Mouse (Mus musculus) gastrocnemius, postnatal 14 days (tissue): ENCODE data around the gene Cyp4f40. TPM values are rescaled to one million over a fixed set of nuclear protein-coding genes. Genes with fewer than 3 reads are reported as not detected.
"Not testable (repeated sequence)": the region's sequence is repeated elsewhere in the genome, so short reads cannot be mapped to it uniquely, and the experiment has no call there.

Experiments used
- DNase-seq: peaks from one replicate; pipeline ENCODE4 v3.0.0; 2021; ENCODE audit warnings: mixed read lengths
- intact Hi-C: fragments of 180-260 bp; cut with DNase I; formaldehyde crosslinking; loops from one replicate; pipeline ENCODE4 v1.15.1; 2025; ENCODE audit warnings: low total_unique reads
- long read RNA-seq, 2 experiments: library from polyadenylated mRNA; stranded (forward); transcript quantifications; one replicate each; pipeline ENCODE4 v2.0.0; 2021
- total RNA-seq, 2 experiments: library from RNA; stranded (reverse); gene quantifications; 2 replicates each; pipeline ENCODE4 v1.2.3; 2021

Gene Cyp4f40
- total RNA-seq: not detected
- long read RNA-seq, experiment 1: 0 reads
- long read RNA-seq, experiment 2: 0 reads

DNA sequence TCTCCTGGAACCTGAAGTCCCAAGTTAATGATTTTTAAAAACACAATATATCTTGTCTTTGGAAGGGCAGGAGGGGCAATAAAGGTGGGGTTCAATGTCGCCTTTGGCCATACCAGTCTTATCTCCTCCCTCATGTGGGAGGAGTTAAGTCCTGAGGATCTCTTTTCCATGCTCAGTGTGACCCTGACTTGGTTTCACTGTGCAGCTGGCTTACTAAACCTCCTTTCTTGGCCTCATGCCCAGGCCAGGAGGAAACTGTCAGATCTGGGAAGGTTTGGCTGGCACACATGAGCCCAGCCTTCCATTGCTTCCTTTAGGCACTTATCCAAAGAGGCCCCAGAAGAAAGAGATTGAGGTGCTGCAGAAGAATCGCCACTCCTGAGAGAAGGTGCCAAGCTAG lies at the start of gene Cyp4f40:
Cyp4f40 (plus strand) TSS at position 189 of the 400 bp plus-strand sequence.
- DNase-seq: no peak
- intact Hi-C loops: no loop called here

DNA sequence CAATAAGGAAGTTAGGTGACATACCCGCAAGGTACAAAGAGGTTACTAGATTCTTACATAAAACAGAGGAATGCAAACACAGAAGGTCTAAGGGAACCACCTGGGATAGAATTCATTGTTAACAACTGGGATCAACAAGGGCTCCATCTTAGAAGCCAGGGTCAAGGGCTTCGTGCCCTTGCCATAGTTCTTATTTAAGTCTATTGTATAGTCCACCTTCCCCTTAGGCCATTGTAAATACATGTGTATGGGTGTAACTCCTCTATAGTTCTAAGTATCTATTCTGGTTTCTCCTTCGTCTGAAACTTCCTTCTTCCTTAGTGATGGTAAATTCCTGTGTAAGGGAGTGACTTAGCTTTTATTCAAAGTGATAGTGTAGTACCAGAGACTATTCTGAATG lies 48.5 kb upstream of the Cyp4f40 start:
- DNase-seq, intact Hi-C loops: not testable (repeated sequence)

DNA sequence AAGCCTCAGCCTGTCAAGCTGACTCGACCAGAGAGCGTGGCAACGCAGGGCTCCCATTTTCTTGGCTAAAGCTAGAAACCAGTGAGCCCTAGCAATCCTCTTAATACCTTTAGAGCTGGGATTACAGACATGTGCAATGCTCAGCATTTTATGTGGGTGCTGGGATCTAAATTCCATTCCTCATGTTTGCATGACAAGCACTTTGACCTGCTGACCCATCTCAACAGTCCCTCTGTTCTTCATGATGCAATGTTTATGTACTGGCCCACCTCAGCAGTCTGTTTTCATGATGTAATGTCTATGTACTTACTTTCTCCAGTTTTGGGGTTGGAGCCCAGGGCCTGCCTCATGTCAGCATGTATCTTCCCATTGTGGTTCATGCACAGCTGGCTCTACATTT lies 47.8 kb upstream of the Cyp4f40 start:
- intact Hi-C loops: no loop called here
- no peak for DNase-seq

DNA sequence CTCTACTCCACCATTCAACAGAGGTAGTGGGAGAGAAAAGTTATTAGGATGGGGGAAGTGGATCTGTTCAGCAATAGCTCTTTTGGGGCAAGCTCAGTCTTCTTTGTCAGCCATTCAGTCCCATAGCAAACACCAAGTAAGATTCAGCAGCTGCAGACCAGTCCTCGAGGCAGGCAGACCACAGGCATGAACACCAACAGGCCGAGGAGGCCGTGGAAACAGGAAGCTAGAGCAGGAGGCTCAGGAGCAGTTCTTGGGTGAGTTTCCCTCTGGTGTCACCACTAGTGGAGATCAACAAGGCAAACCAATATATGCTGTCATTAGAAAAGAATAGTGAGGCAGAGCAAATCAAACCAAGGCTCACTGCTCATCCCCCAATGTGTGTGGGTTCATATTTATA lies 46.3 kb upstream of the Cyp4f40 start:
- intact Hi-C loops: no loop called here

DNA sequence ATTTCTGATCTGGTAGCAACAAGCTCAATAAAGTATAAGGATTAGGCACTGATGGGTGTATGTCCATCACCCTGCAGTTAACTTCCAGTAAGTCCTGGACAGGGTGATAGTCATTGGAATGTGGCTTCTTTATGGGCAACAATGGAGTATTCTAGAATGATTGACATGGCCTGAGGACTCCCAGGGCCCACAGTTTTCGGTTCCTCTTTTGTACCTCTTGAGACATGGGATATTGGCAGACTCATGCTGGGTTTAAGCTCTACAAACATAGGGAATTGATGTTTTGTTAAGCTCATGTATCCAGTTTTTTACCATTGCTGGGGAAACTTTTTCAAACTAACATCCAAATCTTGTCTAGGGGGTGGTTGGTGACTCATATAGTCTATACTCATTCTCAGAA lies 41.4 kb upstream of the Cyp4f40 start:
- intact Hi-C loops: no loop called here
- no peak for DNase-seq

More for the DNA sequence above, 46.3 kb upstream of the Cyp4f40 start:
- DNase-seq: no peak

DNA sequence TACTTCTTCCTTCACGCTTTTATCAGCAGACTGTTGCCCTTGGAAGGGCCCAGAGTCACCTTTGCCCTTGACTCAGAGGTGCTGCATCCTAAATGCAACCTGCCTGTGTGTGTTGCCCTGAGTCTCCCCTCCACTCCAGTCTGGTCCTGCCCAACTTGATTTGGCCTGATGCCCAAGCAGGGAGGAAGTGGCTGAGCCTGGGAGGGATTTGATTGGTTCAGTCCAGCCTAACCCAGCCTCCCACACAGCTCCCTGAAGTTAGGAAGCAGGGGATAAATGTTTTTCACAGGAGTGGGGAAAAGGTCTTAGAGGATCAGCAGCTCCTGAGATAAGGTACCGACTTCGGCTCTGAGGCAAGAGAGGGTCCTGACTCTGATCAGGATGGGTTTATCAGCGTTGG lies 37.7 kb upstream of the Cyp4f40 start, which contains the start of gene Cyp4f37:
Cyp4f37 (plus strand) TSS at position 292 of the 400 bp plus-strand sequence.
- intact Hi-C loops, DNase-seq: not testable (repeated sequence)

DNA sequence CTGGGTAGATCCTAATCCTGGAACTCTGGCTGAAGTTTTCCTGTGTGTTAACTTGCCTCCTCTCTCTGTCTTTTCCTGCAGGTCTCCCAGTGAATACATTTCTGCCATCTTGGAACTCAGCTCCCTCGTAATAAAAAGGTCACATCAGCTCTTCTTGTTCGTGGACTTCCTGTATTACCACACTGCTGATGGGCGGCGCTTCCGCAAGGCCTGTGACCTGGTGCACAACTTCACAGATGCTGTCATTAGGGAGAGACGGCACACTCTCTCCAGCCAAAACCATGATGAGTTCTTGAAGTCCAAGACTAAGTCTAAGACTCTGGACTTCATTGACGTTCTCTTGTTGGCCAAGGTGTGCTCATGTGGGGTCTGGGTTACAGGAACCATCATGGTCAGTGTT lies 29.0 kb upstream of the Cyp4f40 start:
- DNase-seq, intact Hi-C loops: not testable (repeated sequence)

DNA sequence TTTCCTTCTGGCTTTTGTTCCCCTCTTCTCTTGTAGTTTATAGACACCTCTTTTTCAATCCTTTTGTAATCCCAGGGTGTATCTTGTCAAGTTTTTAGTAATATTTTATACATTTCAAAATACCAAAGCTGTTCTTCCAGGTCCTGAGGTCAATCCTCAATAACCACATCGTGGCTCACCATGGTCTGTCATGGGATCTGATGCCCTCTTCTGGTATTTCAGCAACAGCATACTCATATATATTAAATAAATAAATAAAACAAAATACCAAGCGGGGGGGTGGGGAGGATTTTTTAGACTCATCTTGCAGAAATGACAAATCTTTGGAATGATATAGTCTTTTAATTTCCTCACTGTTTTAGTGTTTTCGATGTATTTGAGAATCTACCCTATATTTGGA lies 26.8 kb upstream of the Cyp4f40 start:
- DNase-seq: no peak
- intact Hi-C loops: no loop called here

DNA sequence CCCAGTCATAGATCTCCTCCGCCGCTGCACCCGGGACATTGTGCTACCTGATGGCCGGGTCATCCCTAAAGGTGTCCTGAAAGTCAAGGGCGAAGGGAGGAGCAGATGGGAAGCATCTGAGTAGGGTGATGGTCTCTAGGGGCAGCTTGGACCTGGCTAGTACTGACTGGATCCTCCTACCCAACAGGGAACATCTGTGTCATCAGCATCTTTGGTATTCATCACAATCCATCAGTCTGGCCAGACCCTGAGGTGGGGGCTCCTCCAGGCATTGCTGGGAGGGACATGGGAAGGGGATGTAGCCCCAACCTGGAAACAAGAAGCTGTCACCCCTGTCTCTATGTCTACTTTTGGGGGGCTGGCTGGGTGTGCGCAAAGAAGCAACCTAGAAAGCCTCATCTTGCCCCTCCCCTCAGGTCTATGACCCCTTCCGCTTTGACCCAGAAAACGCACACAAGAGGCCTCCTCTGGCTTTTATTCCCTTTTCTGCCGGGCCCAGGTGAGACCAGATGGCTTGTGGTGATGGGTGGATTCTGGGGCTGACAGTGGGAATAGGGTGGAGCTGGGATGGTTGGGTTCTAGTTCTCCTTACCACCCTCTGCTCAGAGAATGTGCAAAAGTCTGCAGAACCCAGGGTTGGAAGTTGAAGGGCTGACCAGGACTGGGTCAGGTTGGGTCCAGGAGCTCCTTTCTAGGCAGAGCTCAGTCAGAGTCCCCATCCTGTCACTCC lies 24.3 kb upstream of the Cyp4f40 start:
- intact Hi-C loops, DNase-seq: not testable (repeated sequence)

DNA sequence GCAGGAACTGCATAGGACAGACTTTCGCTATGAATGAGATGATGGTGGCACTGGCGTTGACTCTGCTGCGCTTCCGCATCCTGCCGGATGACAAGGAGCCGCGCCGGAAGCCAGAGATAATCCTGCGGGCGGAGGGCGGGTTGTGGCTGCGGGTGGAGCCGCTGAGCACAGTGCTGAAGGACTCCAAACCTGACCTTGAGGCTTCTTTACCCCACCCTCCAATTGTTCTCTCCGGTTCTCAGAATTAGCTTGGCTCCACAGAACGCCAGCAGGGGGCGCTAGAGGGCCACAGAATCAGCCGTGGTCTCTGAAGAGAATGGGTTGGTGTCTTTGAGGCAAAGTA lies 23.8 kb upstream of the Cyp4f40 start:
- intact Hi-C loops: no loop called here
- peak; percentile 62 for DNase-seq

DNA sequence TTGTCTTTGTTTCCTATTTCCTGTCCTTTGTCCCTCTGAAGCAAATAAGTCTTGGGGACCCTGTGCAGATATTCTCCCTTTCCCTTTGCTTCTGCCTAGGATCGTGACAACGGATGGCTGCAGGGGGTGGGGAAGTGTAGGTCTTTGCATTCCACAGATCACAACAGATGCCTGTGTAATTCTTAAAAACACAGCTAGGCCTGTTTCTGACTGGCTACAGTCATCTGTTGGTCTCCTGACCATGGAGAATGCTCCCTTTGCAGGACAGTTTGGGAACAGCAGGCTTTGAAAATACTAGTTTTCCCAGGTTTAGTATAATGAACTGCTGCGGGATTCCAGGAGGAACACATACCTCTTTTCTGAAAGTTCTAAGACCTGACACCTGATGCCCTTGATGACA lies 22.4 kb upstream of the Cyp4f40 start:
- no peak for DNase-seq
- intact Hi-C loops: no loop called here

DNA sequence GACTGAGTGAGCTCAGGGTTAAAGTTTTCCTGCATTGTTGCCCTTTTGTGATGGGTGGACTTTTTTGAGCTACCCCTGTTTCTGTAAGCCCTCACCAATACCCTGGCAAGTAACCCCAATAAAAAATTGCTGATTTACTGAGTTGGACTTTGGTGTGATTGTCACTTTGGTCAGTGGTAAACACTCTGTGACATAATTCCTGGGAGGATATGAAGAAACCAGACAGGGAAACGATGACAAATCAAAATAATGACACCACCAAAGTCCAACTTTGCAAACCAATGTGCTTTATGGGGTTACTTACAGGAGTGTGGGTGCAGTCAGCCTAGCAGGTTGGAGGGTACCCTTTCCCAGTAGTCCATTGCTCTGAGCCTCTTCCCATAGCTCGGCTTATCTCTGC lies 21.5 kb upstream of the Cyp4f40 start:
- no peak for DNase-seq
- intact Hi-C loops: no loop called here

DNA sequence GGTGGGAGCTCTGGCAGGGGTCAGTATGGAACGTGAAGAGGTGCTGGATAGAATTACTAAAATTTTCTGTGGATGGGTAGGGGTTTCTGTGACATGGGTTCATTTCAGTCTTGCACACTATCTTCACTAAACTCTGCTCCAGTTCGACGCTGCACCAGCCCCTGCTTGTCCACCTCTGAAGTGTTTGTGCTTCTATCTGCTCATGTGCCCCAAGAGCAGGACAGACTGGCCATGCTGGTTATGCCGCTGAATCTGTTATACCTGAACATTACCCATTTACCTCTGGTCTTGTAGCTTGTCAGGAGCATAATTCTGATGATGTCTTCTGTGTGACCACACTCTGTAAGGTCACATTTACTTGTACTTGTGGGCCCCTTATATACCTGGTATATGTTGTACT lies 12.1 kb upstream of the Cyp4f40 start:
- intact Hi-C loops: no loop called here
- no peak for DNase-seq

DNA sequence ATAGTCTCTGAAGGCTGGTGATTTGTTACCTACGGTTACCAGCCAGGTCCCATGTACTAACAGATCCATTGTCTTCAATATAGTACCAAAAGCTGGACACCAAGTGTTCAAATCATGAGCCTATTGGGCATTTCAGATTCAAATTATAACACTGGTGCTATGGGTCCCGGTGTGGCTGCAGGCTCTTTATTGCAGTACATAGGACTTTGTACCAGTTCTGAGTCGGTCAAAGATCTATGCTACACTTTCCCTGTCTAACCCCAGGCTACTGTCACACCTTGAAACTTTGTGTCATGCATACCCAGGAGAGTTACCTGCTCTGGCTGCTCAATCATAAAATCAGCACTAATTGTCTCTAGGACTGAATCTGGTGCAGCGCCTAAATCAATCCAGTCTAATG lies 4.8 kb upstream of the Cyp4f40 start:
- intact Hi-C loops: no loop called here
- DNase-seq: no peak

DNA sequence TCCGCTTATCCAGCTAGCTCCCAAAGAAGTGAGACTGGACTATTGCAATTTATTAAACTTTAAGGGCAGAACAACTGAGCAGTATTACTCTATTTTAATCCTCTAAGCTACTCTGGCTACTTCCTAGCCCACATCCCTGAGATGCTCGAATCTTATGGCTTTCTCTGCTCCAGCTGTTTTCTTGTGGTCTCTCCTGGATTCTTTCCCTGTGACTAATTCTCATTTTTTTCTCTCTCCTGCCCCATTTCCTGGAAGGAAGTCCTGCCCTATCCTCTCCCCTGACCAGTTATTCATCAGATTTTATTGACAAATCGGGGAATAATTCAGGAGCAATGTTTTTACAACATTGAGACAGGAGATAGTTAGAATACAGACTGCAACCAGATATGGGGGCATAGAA lies 1.7 kb upstream of the Cyp4f40 start:
- intact Hi-C loops: no loop called here
- no peak for DNase-seq

DNA sequence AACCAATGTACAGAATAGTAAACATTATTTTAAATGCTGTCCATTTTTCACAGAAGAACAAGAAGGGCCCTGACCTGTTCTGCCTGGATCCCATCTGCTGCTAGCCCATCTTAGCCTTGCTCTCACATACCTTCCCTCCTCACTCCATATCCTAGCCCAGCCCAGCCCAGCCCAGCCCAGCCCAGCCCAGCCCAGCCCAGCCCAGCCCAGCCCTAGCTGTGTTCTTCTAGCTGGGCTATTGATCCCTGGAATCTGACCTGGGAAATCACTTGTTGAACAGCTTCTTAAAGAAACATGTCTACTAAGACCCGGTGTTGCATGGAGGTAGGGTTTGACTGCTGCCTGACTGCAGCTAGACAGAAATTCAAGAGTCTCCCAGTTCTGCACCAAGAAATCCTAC lies 454 bp upstream of the Cyp4f40 start:
- intact Hi-C loops: no loop called here
- DNase-seq: no peak

DNA sequence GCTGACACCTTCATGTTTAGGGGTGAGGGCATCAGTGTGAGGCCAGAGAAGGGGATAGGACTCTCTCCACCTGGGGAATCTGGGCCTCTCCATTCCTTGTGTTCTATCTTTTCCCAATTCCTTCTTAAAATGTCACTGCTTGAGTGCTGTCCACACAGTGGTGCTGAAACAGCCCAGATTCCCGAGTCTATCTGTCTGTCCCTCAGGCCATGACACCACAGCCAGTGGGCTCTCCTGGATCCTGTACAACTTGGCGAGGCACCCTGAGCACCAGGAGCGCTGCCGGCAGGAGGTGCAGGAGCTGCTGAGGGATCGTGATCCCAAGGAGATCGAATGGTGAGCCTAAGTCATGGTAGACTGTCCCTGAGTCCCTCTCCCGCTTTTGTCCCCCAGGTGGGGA lies 15.3 kb downstream of the Cyp4f40 start:
- no peak for DNase-seq
- intact Hi-C loops: no loop called here

DNA sequence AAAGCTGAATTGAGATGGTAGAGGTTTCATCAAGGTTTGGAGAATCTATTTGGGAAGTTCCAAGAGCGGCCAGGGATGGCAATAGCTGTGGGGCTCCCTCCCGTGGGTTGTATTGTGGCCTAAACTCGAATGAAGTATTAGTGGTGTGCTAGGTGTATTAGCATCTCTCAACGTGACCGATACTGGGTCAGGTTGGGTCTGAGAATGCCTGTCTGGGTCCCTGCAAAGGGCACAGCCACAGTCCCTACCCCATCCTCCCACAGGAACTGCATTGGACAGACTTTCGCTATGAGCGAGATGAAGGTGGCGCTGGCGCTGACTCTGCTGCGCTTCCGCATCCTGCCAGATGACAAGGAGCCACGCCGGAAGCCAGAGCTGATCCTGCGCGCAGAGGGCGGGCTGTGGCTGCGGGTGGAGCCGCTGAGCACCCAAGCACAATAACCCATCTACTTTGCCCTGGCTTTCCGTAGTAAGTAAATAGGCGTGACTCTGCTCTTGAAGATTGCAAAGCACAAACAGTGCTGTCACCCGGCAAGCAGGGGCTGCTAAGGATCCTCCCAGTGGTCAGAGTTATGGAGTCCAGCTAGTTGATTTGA lies 17.4 kb downstream of the Cyp4f40 start:
- DNase-seq: no peak
- intact Hi-C loops: no loop called here

DNA sequence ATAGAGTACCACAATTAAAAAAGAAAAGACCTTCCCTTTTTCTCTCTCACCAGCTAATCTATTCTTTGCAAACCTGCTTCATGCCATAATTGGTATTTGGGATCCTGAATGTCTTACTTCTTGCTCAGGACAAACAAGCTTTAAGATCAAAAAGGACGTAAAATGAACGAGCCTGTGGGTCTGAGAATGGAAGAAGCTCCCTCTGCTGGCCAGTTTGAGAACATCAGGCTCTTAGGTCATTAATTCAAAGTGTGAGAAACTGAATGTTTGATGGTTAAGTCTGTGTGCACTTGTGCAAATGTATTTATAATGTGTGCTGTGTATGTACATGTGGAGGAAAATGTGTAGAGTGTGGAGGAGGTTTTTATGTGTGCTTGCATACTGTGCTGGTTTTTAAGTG lies 21.7 kb downstream of the Cyp4f40 start:
- DNase-seq: no peak
- intact Hi-C loops: loop anchor here (5.0 kb wide), 1 partner anchor 153 kb away; no protein-coding TSS in a partner anchor

DNA sequence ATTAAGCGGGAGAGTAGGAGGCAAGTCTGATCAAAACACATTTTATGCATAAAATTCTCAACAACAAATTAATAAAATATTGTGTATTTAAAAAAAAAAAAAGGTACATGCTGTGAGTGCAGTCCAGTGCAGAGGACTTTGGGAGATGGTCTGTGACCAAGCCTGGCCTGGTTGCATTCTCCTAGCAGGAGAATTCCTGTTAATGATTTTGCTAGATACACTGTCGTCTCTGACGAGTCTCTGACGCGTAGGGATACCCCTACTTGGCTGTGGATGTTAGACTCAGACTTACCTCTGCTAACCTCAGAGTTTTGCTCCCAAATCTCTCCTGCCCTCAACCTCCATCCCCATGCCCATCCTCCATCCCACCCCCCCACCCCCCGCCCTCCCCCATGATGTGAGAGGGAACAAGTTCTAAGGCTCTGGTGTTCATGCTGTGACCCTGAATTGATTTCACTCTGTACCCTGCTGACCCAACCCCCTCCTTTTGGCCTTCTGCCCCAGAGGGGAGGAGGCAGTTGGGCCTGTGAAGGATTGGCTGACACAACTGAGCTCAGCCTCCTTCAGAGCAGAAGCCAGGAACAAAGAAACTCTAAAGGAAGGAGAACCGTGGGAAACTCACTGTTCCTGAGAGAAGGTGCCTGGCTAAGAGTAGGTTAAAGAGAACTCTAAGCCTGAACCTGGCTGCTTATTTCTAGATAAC lies 26.5 kb downstream of the Cyp4f40 start, which contains the start of gene Cyp4f15:
Cyp4f15 (plus strand) TSS at position 580 of the 703 bp plus-strand sequence.
- no peak for DNase-seq
- intact Hi-C loops: no loop called here

DNA sequence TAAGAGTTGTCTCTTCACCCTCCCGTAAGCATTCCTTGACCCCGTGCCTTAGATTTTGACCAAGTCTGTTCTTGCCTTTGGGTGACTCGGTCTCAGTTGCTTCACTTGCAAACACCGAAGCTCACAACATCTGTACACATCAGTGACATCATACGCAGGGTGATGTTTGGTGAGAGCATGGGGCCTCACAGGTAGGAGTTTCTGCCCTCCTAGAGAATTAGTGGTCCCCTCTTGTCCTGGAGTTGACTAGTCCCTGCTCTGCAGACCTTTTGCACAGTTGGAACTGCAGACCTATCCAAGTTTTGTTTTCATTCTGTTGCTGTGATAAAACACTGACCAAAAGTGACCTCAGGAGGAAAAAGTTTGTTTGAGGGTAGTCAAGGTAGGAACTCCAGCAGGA lies 28.0 kb downstream of the Cyp4f40 start:
- DNase-seq: no peak
- intact Hi-C loops: no loop called here
